Mouse (Mus musculus): Measurements from ENCODE around the gene Rasl2-9. TPM values are rescaled to one million over a fixed set of nuclear protein-coding genes. Genes with fewer than 3 reads are reported as not detected.
A peak's percentile ranks its signal among the peaks of the same experiment; 100 is the strongest.
"Not testable (repeated sequence)": the region's sequence is repeated elsewhere in the genome, so short reads cannot be mapped to it uniquely, and the experiment has no call there.

The Rasl2-9 gene
- 1 to 10 TPM in 1 of 2 experiments, under 1 TPM in 1; 0.86 to 2.9 TPM for total RNA-seq (2021)
- 0.15 and 0.33 TPM in 2 replicates for polyA plus RNA-seq (2012; rRNA removed)
- long read RNA-seq, partial matches to known transcripts: 0 of 1 reads
- long read RNA-seq, other reads (novel, unspliced or antisense): 0 of 1 reads

GRCm38 (mm10) chr7:5125549-5126406 is at the start of gene Rasl2-9:
TSS of gene Rasl2-9 (minus strand) at chr7:5125950.
- peak; percentile 82 for DNase-seq

GRCm38 (mm10) chr7:5149570-5149969 is 23.8 kb upstream of the Rasl2-9 start, which contains the start of gene Vmn1r55:
TSS of gene Vmn1r55 (minus strand) at chr7:5149670.
- not testable (repeated sequence) for DNase-seq

- no peak for DNase-seq
Measured at GRCm38 (mm10) chr7:5125078-5125477, 672 bp downstream of the Rasl2-9 start.

GRCm38 (mm10) chr7:5116850-5117249 is 8.9 kb downstream of the Rasl2-9 start, which contains the start of gene Rfpl4:
TSS of gene Rfpl4 (minus strand) at chr7:5116950.
- DNase-seq: no peak

- no peak for DNase-seq
Measured at GRCm38 (mm10) chr7:5112701-5113100, 13.0 kb downstream of the Rasl2-9 start.

GRCm38 (mm10) chr7:5109301-5109700 is 16.4 kb downstream of the Rasl2-9 start:
- no peak for DNase-seq

GRCm38 (mm10) chr7:5108272-5108671 is 17.5 kb downstream of the Rasl2-9 start:
- DNase-seq: no peak

- DNase-seq: no peak
Measured at GRCm38 (mm10) chr7:5102564-5102963, 23.2 kb downstream of the Rasl2-9 start.

GRCm38 (mm10) chr7:5101066-5101663 is 24.6 kb downstream of the Rasl2-9 start:
- no peak for DNase-seq

- DNase-seq: no peak
Measured at GRCm38 (mm10) chr7:5099796-5100195, 26.0 kb downstream of the Rasl2-9 start.

- no peak for DNase-seq
Measured at GRCm38 (mm10) chr7:5098769-5099168, 27.0 kb downstream of the Rasl2-9 start.

- DNase-seq: no peak
Measured at GRCm38 (mm10) chr7:5092831-5093510, 32.8 kb downstream of the Rasl2-9 start.

GRCm38 (mm10) chr7:5092381-5092780 is 33.4 kb downstream of the Rasl2-9 start:
- DNase-seq: no peak

- DNase-seq: peak; percentile 60
Measured at GRCm38 (mm10) chr7:5091008-5091728, 34.6 kb downstream of the Rasl2-9 start.

GRCm38 (mm10) chr7:5089853-5090252 is 35.9 kb downstream of the Rasl2-9 start:
- DNase-seq: no peak

- no peak for DNase-seq
Measured at GRCm38 (mm10) chr7:5087886-5088285, 37.9 kb downstream of the Rasl2-9 start.

GRCm38 (mm10) chr7:5086921-5087440 is 38.8 kb downstream of the Rasl2-9 start:
- DNase-seq: no peak

- DNase-seq: no peak
Measured at GRCm38 (mm10) chr7:5085512-5085911, 40.2 kb downstream of the Rasl2-9 start.

GRCm38 (mm10) chr7:5083325-5084105 is 42.2 kb downstream of the Rasl2-9 start:
- DNase-seq: no peak

- no peak for DNase-seq
Measured at GRCm38 (mm10) chr7:5081939-5082338, 43.8 kb downstream of the Rasl2-9 start.

- no peak for DNase-seq
Measured at GRCm38 (mm10) chr7:5081241-5081640, 44.5 kb downstream of the Rasl2-9 start.

All from adrenal gland, adult 2 months (tissue).